Mouse (Mus musculus): Measurements from ENCODE around the gene Bag5. TPM values are rescaled to one million over a fixed set of nuclear protein-coding genes. Genes with fewer than 3 reads are reported as not detected.

Bag5 gene
- total RNA-seq (2021) (10 to 100 TPM; 18.8 to 22.8 TPM), polyA plus RNA-seq (2012; rRNA removed) (9.8 and 15.9 TPM in 2 replicates)
- long read RNA-seq, transcript Bag5-201 (2 exons, 2,139 nt), result major isoform, 35 of 38 reads
- long read RNA-seq, partial matches to known transcripts, result 0 of 38 reads
- long read RNA-seq, other reads (novel, unspliced or antisense), result 0 of 38 reads

DNA sequence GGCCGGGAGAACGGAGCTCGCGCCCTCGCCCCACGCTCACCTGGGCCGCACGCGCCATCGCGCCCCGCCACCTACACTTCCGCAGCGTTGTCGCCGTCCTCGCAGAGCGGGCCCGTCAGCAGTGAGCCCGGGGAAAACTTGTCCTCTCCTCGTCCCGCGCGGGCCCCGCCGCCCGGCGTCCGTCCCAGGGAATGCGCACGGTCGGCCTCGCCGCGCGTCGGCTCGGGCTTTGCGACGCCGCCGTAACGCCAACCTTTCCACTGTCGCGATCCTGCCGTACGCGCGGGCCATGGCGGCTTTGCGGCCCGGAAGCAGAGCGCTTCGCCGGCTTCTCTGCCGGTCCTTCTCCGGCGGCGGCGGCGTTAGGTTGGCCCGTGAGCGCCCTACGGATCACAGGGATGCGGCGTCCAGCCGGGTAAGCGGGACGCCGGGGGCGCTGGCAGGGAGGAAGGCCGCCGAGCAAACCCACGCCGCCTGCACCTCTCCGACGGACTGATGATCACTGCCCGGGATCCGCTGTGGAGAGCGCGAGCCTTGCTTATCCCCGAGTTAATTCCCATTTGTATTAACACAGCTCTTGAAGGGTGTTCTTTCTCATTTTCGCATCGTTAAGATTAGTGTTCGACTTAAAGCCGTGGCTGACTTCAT, at the start of gene Bag5, which contains the start of gene Apopt1:
Gene Bag5 (minus strand): TSS at position 254 of the 648 bp plus-strand sequence.
Gene Apopt1 (plus strand): TSS at position 258 of the 648 bp plus-strand sequence.
- Histone ChIP-seq H3K27ac (peak within 1 kb of the TSS; percentile 94), H3K27me3 (ENCODE audit: control insufficient read depth, insufficient read depth, low read length) (no peaks in the 10 kb centered on the region), H3K79me2 (replicated peaks; ENCODE audit: control insufficient read depth, insufficient read depth, low read length) (no peaks in the 10 kb centered on the region; the same call in 1 of the 2 replicates), H3K9ac (ENCODE audit: low read depth, low read length) (peak within 1 kb of the TSS; percentile 94), H3K4me3 (peak within 1 kb of the TSS; percentile 86), H3K36me3 (ENCODE audit: control insufficient read depth, insufficient read depth, low read length) (peaks cover 26% of the 10 kb centered on the region), H3K4me1 (ENCODE audit: control insufficient read depth, insufficient read depth, low read length) (peaks cover 16% of the 10 kb centered on the region)
- intact Hi-C loops (cut with DNase I), result loop anchor here (2.0 kb wide), 2 partner anchors 20 to 34 kb away; partner anchors contain the start of gene Trmt61a
- DNase-seq, result peak; percentile 95
- under 1% methylated on average over 86 of the region's 86 CpGs for whole genome bisulfite sequencing
- TF ChIP-seq CTCF (IDR thresholded peaks at IDR 0.05), result peak; percentile 65
- TF ChIP-seq POLR2A (IDR thresholded peaks at IDR 0.05; ENCODE audit: insufficient read depth, low read depth, low read length), result peak; percentile 69
- TF ChIP-seq EP300 (IDR thresholded peaks at IDR 0.05; ENCODE audit: insufficient read depth, low read depth, low read length), result peak; percentile 47; the same call in 1 of the 2 replicates

DNA sequence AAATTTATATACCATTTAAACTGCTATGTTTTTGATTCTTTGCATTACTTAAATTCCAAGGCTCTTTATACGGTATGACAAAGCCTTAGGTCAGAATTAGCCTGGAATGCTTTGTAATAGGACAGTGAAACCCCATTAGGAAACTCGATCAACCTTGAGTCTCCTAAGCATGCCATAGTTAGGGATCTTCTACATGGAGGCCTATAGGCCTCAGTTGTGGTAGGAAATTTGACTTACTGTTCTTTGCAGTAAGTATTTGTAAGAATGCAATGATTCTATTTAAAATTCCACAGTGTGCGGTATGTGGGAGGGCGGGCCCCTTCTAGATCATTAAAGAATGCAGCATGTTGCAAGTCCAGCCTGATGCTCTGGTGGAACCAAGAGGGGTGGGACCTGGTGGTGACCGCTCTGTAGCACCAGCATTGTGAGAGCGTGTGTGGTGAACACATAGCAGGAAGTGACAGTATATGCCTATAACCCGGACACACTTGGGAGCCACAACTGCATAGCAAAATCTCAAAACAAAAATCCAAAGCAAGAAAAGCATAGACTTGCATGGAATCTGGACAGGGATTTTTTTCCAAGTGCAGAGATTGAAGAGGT, 47.4 kb upstream of the Bag5 start:
- H3K27ac ChIP-seq, result peak overlapping the region; percentile 96
- H3K4me3 ChIP-seq, result peak overlapping the region; percentile 88
- peaks cover 21% of the 10 kb centered on the region for H3K79me2 ChIP-seq (replicated peaks; ENCODE audit: control insufficient read depth, insufficient read depth, low read length)
- intact Hi-C loops (cut with DNase I), result no loop called here
- H3K4me1 ChIP-seq (ENCODE audit: control insufficient read depth, insufficient read depth, low read length), result peaks cover 20% of the 10 kb centered on the region
- no peak for DNase-seq
- H3K9ac ChIP-seq (ENCODE audit: low read depth, low read length), result no peak overlapping the region
- no peaks in the 10 kb centered on the region for H3K27me3 ChIP-seq (ENCODE audit: control insufficient read depth, insufficient read depth, low read length)
- TF ChIP-seq POLR2A (IDR thresholded peaks at IDR 0.05; ENCODE audit: insufficient read depth, low read depth, low read length), result no peak
- TF ChIP-seq CTCF (IDR thresholded peaks at IDR 0.05), result no peak
- TF ChIP-seq EP300 (IDR thresholded peaks at IDR 0.05; ENCODE audit: insufficient read depth, low read depth, low read length), result no peak
- peaks cover 4% of the 10 kb centered on the region for H3K36me3 ChIP-seq (ENCODE audit: control insufficient read depth, insufficient read depth, low read length)
- WGBS, result 42% methylated on average over 7 of the region's 7 CpGs

- TF ChIP-seq CTCF (IDR thresholded peaks at IDR 0.05) (peak; percentile 32; the same call in 1 of the 2 replicates), POLR2A (IDR thresholded peaks at IDR 0.05; ENCODE audit: insufficient read depth, low read depth, low read length) (0 out of 2 replicates have a peak, but pooled peaks have one; percentile 58), EP300 (IDR thresholded peaks at IDR 0.05; ENCODE audit: insufficient read depth, low read depth, low read length) (no peak)
- intact Hi-C loops (cut with DNase I), result loop anchor here (2.0 kb wide), 1 partner anchor 21 kb away; no protein-coding TSS in a partner anchor
- Histone ChIP-seq H3K27me3 (ENCODE audit: control insufficient read depth, insufficient read depth, low read length) (no peaks in the 10 kb centered on the region), H3K4me3 (peak overlapping the region; percentile 88), H3K9ac (ENCODE audit: low read depth, low read length) (peak overlapping the region; percentile 97), H3K4me1 (ENCODE audit: control insufficient read depth, insufficient read depth, low read length) (peaks cover 24% of the 10 kb centered on the region), H3K36me3 (ENCODE audit: control insufficient read depth, insufficient read depth, low read length) (peaks cover 4% of the 10 kb centered on the region), H3K79me2 (replicated peaks; ENCODE audit: control insufficient read depth, insufficient read depth, low read length) (peaks cover 21% of the 10 kb centered on the region), H3K27ac (peak overlapping the region; percentile 96)
- 1% methylated on average over 35 of the region's 35 CpGs for WGBS
- DNase-seq, result peak; percentile 87
Observed at GRCm38 (mm10) chr12:111759176-111760061, 46.4 kb upstream of the Bag5 start.

DNA sequence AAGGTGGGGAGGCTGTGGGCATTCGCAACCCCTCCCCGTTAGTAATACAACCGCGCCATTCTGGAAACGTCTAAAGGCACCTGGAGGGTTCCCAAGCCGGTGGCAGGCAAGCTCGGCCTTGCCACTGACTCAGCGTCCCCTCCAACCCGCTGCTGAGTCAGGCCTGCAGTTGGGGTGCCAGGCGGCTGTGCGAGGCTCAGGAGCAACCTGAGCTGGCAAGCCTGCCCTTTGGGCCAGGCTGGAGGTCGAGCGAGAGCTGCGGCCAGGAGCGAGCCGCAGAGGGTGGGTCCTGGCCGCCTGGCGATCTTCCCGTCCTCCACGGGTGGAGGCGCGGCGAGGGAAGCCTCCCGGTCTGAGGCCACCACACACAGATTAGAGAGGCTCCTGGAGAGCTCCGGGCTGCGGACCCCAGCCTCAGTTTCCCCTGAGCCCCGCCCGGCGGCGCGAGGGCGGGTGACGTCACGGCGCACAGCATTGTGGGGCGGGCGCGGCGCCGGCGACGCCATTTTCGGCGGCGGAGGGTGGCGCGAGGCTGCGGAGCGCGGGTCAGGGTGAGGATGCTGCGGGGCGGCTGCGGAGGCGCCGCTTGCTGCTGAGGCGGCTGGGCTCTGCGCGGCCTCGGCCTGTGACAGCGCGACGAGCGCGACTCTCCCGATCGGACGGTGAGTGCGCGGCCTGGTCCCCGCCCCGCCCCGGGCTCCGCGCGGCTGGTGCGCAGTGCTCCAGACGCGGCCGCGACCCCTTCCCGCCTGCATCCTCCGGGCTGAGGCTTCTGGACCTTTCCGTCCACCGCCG, 45.5 kb upstream of the Bag5 start, which contains the start of gene Klc1:
Gene Klc1 (plus strand): TSS at position 469 of the 795 bp plus-strand sequence.
- under 1% methylated on average over 75 of the region's 85 CpGs for WGBS
- peak; percentile 88 to 93 for DNase-seq
- peak; percentile 77 for TF ChIP-seq POLR2A (IDR thresholded peaks at IDR 0.05; ENCODE audit: insufficient read depth, low read depth, low read length)
- no peak for TF ChIP-seq CTCF (IDR thresholded peaks at IDR 0.05)
- 0 out of 2 replicates have a peak, but pooled peaks have one; percentile 25 for TF ChIP-seq EP300 (IDR thresholded peaks at IDR 0.05; ENCODE audit: insufficient read depth, low read depth, low read length)
- Histone ChIP-seq H3K27ac (peak within 1 kb of the TSS; percentile 96), H3K4me3 (peak within 1 kb of the TSS; percentile 88), H3K36me3 (ENCODE audit: control insufficient read depth, insufficient read depth, low read length) (peaks cover 4% of the 10 kb centered on the region), H3K27me3 (ENCODE audit: control insufficient read depth, insufficient read depth, low read length) (no peaks in the 10 kb centered on the region), H3K4me1 (ENCODE audit: control insufficient read depth, insufficient read depth, low read length) (peaks cover 21% of the 10 kb centered on the region), H3K79me2 (replicated peaks; ENCODE audit: control insufficient read depth, insufficient read depth, low read length) (peaks cover 18% of the 10 kb centered on the region), H3K9ac (ENCODE audit: low read depth, low read length) (peak within 1 kb of the TSS; percentile 97)
- intact Hi-C loops (cut with DNase I), result loop anchor here (2.0 kb wide), 1 partner anchor 20 kb away; no protein-coding TSS in a partner anchor
